Mouse (Mus musculus): ENCODE measurements around the gene Slc35f4. TPM values are rescaled to one million over a fixed set of nuclear protein-coding genes. Genes with fewer than 3 reads are reported as not detected.

The Slc35f4 gene
- total and polyA plus RNA-seq, 3 experiments, result not detected

GRCm38 (mm10) chr14:49514137-49514536, 11.7 kb downstream of the Slc35f4 start:
- dilution Hi-C loops (cut with MboI; ENCODE audit: extremely low pct_ligation_motif_present, extremely low pct_unique_long_range_greater_than_20kb, low sequenced_read_pairs), result no loop called here
- no peak for TF ChIP-seq IRF4 (IDR thresholded peaks at IDR 0.05; ENCODE audit: low read depth, low read length)
- TF ChIP-seq TCF12 (IDR thresholded peaks at IDR 0.05; ENCODE audit: low read depth, low read length), result no peak
- no peak for TF ChIP-seq ELF1 (IDR thresholded peaks at IDR 0.05; ENCODE audit: low read depth, low read length)
- no peak for TF ChIP-seq JUND (conservative IDR thresholded peaks at IDR 0.05; ENCODE audit: low read depth, low read length)
- no peak for TF ChIP-seq ZKSCAN1 (IDR thresholded peaks at IDR 0.05; ENCODE audit: borderline replicate concordance, low read depth, low read length)
- no peak for TF ChIP-seq MAZ (IDR thresholded peaks at IDR 0.05; ENCODE audit: low read depth, low read length)
- no peak for TF ChIP-seq BHLHE40 (IDR thresholded peaks at IDR 0.05; ENCODE audit: low read depth, low read length)
- no peak for TF ChIP-seq PAX5 (IDR thresholded peaks at IDR 0.05; ENCODE audit: low read length)
- TF ChIP-seq USF1 (IDR thresholded peaks at IDR 0.05; ENCODE audit: low read depth, low read length), result no peak

GRCm38 (mm10) chr14:49495192-49495591, 30.7 kb downstream of the Slc35f4 start:
- TF ChIP-seq CHD2 (IDR thresholded peaks at IDR 0.05; ENCODE audit: low read length) (no peak), JUN (IDR thresholded peaks at IDR 0.05; ENCODE audit: insufficient read depth, low read depth, low read length) (no peak), NRF1 (IDR thresholded peaks at IDR 0.05; ENCODE audit: low read depth, low read length) (no peak), IRF4 (IDR thresholded peaks at IDR 0.05; ENCODE audit: low read depth, low read length) (no peak), ZNF384 (IDR thresholded peaks at IDR 0.05; ENCODE audit: low read depth, low read length) (no peak), MAZ (IDR thresholded peaks at IDR 0.05; ENCODE audit: low read depth, low read length) (no peak), E2F4 (IDR thresholded peaks at IDR 0.05; ENCODE audit: insufficient replicate concordance, low read depth, low read length) (no peak), RAD21 (IDR thresholded peaks at IDR 0.05; ENCODE audit: low read depth, low read length) (no peak), ZC3H11A (IDR thresholded peaks at IDR 0.05; ENCODE audit: low read depth, low read length) (no peak), POLR2AphosphoS2 (IDR thresholded peaks at IDR 0.05; ENCODE audit: low read depth, low read length) (no peak), JUND (conservative IDR thresholded peaks at IDR 0.05; ENCODE audit: low read depth, low read length) (no peak), MEF2A (IDR thresholded peaks at IDR 0.05; ENCODE audit: borderline replicate concordance, low read depth, low read length) (no peak), MAFK (IDR thresholded peaks at IDR 0.05; ENCODE audit: insufficient replicate concordance, low read length) (no peak), ZKSCAN1 (IDR thresholded peaks at IDR 0.05; ENCODE audit: borderline replicate concordance, low read depth, low read length) (no peak), BHLHE40 (IDR thresholded peaks at IDR 0.05; ENCODE audit: low read depth, low read length) (no peak), CTCF (conservative IDR thresholded peaks at IDR 0.05 in 1 of 2, IDR thresholded peaks at IDR 0.05 in 1 of 2; ENCODE audit: low read depth in 2 of 2, low read length in 2 of 2) (no peak), RCOR1 (conservative IDR thresholded peaks at IDR 0.05; ENCODE audit: low read depth, low read length) (no peak), ZMIZ1 (IDR thresholded peaks at IDR 0.05; ENCODE audit: low read depth, low read length) (no peak), SIN3A (IDR thresholded peaks at IDR 0.05; ENCODE audit: low read length) (no peak)
- dilution Hi-C loops (cut with MboI; ENCODE audit: extremely low pct_ligation_motif_present, extremely low pct_unique_long_range_greater_than_20kb, low sequenced_read_pairs), result no loop called here
- no peak overlapping the region for H3K27ac ChIP-seq (ENCODE audit: insufficient read depth, low read depth)

More at GRCm38 (mm10) chr14:49514137-49514536, 11.7 kb downstream of the Slc35f4 start:
- no peak overlapping the region for H3K27ac ChIP-seq (ENCODE audit: insufficient read depth, low read depth)
- no peak for DNase-seq (ENCODE audit: extremely low read depth)
- no peaks in the 10 kb centered on the region for H3K9me3 ChIP-seq (replicated peaks; ENCODE audit: low read length)
- no peaks in the 10 kb centered on the region for H3K4me1 ChIP-seq (ENCODE audit: control insufficient read depth in 1 of 2, insufficient read depth in 2 of 2)
- H3K9ac ChIP-seq (ENCODE audit: insufficient read depth, low read depth), result no peak overlapping the region
- H3K4me3 ChIP-seq (replicated peaks in 1 of 3; ENCODE audit: low read depth in 2 of 3, low read length in 2 of 3, poor library complexity in 1 of 3), result no peak overlapping the region
- no peaks in the 10 kb centered on the region for H3K27me3 ChIP-seq (replicated peaks)
- in situ Hi-C loops (cut with MboI; ENCODE audit: low pct_ligation_motif_present, low pct_unique_long_range_greater_than_20kb, low sequenced_read_pairs), result no loop called here
- no peak overlapping the region for H3K4me2 ChIP-seq (ENCODE audit: insufficient read depth, low read depth, poor library complexity, severe bottlenecking)
- H3K79me2 ChIP-seq (replicated peaks; ENCODE audit: control insufficient read depth, extremely low read depth, insufficient read depth, poor library complexity, severe bottlenecking), result no peaks in the 10 kb centered on the region
- no peaks in the 10 kb centered on the region for H3K36me3 ChIP-seq (replicated peaks in 1 of 2; ENCODE audit: control insufficient read depth in 1 of 2, insufficient read depth in 1 of 2, low read length in 1 of 2)

More at GRCm38 (mm10) chr14:49495192-49495591, 30.7 kb downstream of the Slc35f4 start:
- Histone ChIP-seq H3K9me3 (replicated peaks; ENCODE audit: low read length) (no peaks in the 10 kb centered on the region), H3K79me2 (replicated peaks; ENCODE audit: control insufficient read depth, extremely low read depth, insufficient read depth, poor library complexity, severe bottlenecking) (no peaks in the 10 kb centered on the region), H3K4me3 (replicated peaks in 1 of 3; ENCODE audit: low read depth in 2 of 3, low read length in 2 of 3, poor library complexity in 1 of 3) (no peak overlapping the region), H3K9ac (ENCODE audit: insufficient read depth, low read depth) (no peak overlapping the region), H3K4me1 (ENCODE audit: control insufficient read depth in 1 of 2, insufficient read depth in 2 of 2) (peaks cover 0 to 24% of the 10 kb centered on the region in 2 experiments; a peak in 2 of 4 replicates), H3K36me3 (replicated peaks in 1 of 2; ENCODE audit: control insufficient read depth in 1 of 2, insufficient read depth in 1 of 2, low read length in 1 of 2) (no peaks in the 10 kb centered on the region), H3K4me2 (ENCODE audit: insufficient read depth, low read depth, poor library complexity, severe bottlenecking) (no peak overlapping the region), H3K27me3 (replicated peaks) (no peaks in the 10 kb centered on the region)
- in situ Hi-C loops (cut with MboI; ENCODE audit: low pct_ligation_motif_present, low pct_unique_long_range_greater_than_20kb, low sequenced_read_pairs), result no loop called here
- no peak for DNase-seq (ENCODE audit: extremely low read depth)

Data from CH12.LX (cell line).